ENCODE assay signal across 8 mouse cellular contexts in genomic region chrX:142965236-142966007, GRCm38 (mm10). TPM values are rescaled to one million over a fixed set of nuclear protein-coding genes. Genes with fewer than 3 reads are reported as not detected.
A peak's percentile ranks its signal among the peaks of the same experiment; 100 is the strongest.
DNase-seq lines count a peak whose midpoint lies in the region; ATAC-seq and TF ChIP-seq lines count a peak whose summit lies in the region.

No protein-coding gene starts in this region.

- peak overlapping the region; percentile 94 for H3K9ac ChIP-seq in CH12.LX (ENCODE audit: insufficient read depth, low read depth)
- peak overlapping the region; percentile 66 for H3K9ac ChIP-seq in embryonic facial prominence, embryonic 12.5 days
- peak overlapping the region; percentile 72 for H3K9ac ChIP-seq in hindbrain, embryonic 12.5 days
- H3K9ac ChIP-seq in liver, adult 2 months (ENCODE audit: low read depth, low read length) = peak overlapping the region; percentile 98
- H3K9ac ChIP-seq in neural tube, embryonic 11.5 days (ENCODE audit: low read length) = peak overlapping the region; percentile 79

- no peaks in the 10 kb centered on the region for H3K9me3 ChIP-seq in CH12.LX (replicated peaks; ENCODE audit: low read length)
- H3K9me3 ChIP-seq in embryonic facial prominence, embryonic 12.5 days = no peaks in the 10 kb centered on the region
- no peaks in the 10 kb centered on the region for H3K9me3 ChIP-seq in hindbrain, embryonic 12.5 days (replicated peaks)
- H3K9me3 ChIP-seq in neural tube, embryonic 11.5 days (ENCODE audit: control insufficient read depth, low read length) = no peaks in the 10 kb centered on the region

- H3K4me3 ChIP-seq in CH12.LX (replicated peaks in 1 of 3; ENCODE audit: low read depth in 2 of 3, low read length in 2 of 3, poor library complexity in 1 of 3) = peak overlapping the region; percentile 65 to 80 (median 72)
- H3K4me3 ChIP-seq in embryonic facial prominence, embryonic 12.5 days = peak overlapping the region; percentile 67
- H3K4me3 ChIP-seq in hindbrain, embryonic 12.5 days = peak overlapping the region; percentile 63
- H3K4me3 ChIP-seq in liver, adult 2 months (ENCODE audit: insufficient read depth, low read depth, low read length) = peak overlapping the region; percentile 65
- H3K4me3 ChIP-seq in neural tube, embryonic 11.5 days (ENCODE audit: low read depth, low read length) = peak overlapping the region; percentile 63

- H3K27ac ChIP-seq in CH12.LX (ENCODE audit: insufficient read depth, low read depth) = no peak overlapping the region
- H3K27ac ChIP-seq in embryonic facial prominence, embryonic 12.5 days = no peak overlapping the region
- H3K27ac ChIP-seq in hindbrain, embryonic 12.5 days = no peak overlapping the region
- no peak overlapping the region for H3K27ac ChIP-seq in liver, adult 2 months (replicated peaks; ENCODE audit: insufficient read depth, low read depth, low read length)
- H3K27ac ChIP-seq in neural tube, embryonic 11.5 days (ENCODE audit: low read depth, low read length) = no peak overlapping the region

- no peaks in the 10 kb centered on the region for H3K27me3 ChIP-seq in CH12.LX (replicated peaks)
- H3K27me3 ChIP-seq in embryonic facial prominence, embryonic 12.5 days = peaks cover 13% of the 10 kb centered on the region; the same call in 1 of the 2 replicates
- H3K27me3 ChIP-seq in hindbrain, embryonic 12.5 days = peaks cover 9% of the 10 kb centered on the region
- H3K27me3 ChIP-seq in liver, adult 2 months (ENCODE audit: control insufficient read depth, insufficient read depth, low read length) = no peaks in the 10 kb centered on the region
- 0 out of 2 replicates have a peak, but pooled peaks cover 2% of the 10 kb centered on the region for H3K27me3 ChIP-seq in neural tube, embryonic 11.5 days (ENCODE audit: control insufficient read depth, insufficient read depth, low read length)

- in situ Hi-C loops in CH12.LX (cut with MboI; ENCODE audit: low pct_ligation_motif_present, low pct_unique_long_range_greater_than_20kb, low sequenced_read_pairs) = no loop called here

- no peak for TF ChIP-seq EP300 in CH12.LX (IDR thresholded peaks at IDR 0.05; ENCODE audit: low read length)

- TF ChIP-seq CTCF in CH12.LX (conservative IDR thresholded peaks at IDR 0.05 in 1 of 2, IDR thresholded peaks at IDR 0.05 in 1 of 2; ENCODE audit: low read depth in 2 of 2, low read length in 2 of 2) = no peak
- TF ChIP-seq CTCF in liver, adult 2 months (IDR thresholded peaks at IDR 0.05; ENCODE audit: low read depth, low read length) = no peak

- H3K4me1 ChIP-seq in CH12.LX (ENCODE audit: control insufficient read depth in 1 of 2, insufficient read depth in 2 of 2) = no peaks in the 10 kb centered on the region
- H3K4me1 ChIP-seq in embryonic facial prominence, embryonic 12.5 days = no peaks in the 10 kb centered on the region
- H3K4me1 ChIP-seq in hindbrain, embryonic 12.5 days = no peaks in the 10 kb centered on the region
- no peaks in the 10 kb centered on the region for H3K4me1 ChIP-seq in liver, adult 2 months (ENCODE audit: control insufficient read depth, insufficient read depth, low read length)
- H3K4me1 ChIP-seq in neural tube, embryonic 11.5 days (ENCODE audit: control insufficient read depth, insufficient read depth, low read length) = no peaks in the 10 kb centered on the region

- peaks cover 0 to 2% of the 10 kb centered on the region in 2 experiments for H3K36me3 ChIP-seq in CH12.LX (replicated peaks in 1 of 2; ENCODE audit: control insufficient read depth in 1 of 2, insufficient read depth in 1 of 2, low read length in 1 of 2)
- H3K36me3 ChIP-seq in embryonic facial prominence, embryonic 12.5 days = no peaks in the 10 kb centered on the region
- H3K36me3 ChIP-seq in hindbrain, embryonic 12.5 days = no peaks in the 10 kb centered on the region
- no peaks in the 10 kb centered on the region for H3K36me3 ChIP-seq in liver, adult 2 months (ENCODE audit: control insufficient read depth, insufficient read depth, low read length)
- H3K36me3 ChIP-seq in neural tube, embryonic 11.5 days (ENCODE audit: control insufficient read depth, insufficient read depth, low read length) = no peaks in the 10 kb centered on the region

- no peak for ATAC-seq in cerebellum, adult (ENCODE audit: insufficient number of reproducible peaks, low FRiP score, low TSS enrichment)
- ATAC-seq in embryonic facial prominence, embryonic 12.5 days (ENCODE audit: insufficient number of reproducible peaks, insufficient read depth, low FRiP score, low TSS enrichment) = no peak
- ATAC-seq in hindbrain, embryonic 12.5 days (ENCODE audit: low FRiP score) = peak; percentile 58
- no peak; the same call in 1 of the 2 replicates for ATAC-seq in neural tube, embryonic 11.5 days (ENCODE audit: insufficient read depth, low FRiP score, low TSS enrichment)
- no peak; the same call in 1 of the 2 replicates for ATAC-seq in erythroid progenitor cell, adult 5-6 weeks (replicated peaks; ENCODE audit: low FRiP score, poor library complexity, severe bottlenecking)

- DNase-seq in cerebellum, adult 8-10 months = peak; percentile 16
- DNase-seq in CH12.LX (ENCODE audit: extremely low read depth) = no peak
- DNase-seq in liver, adult 2 months (ENCODE audit: extremely low read depth, low read depth, low spot score) = no peak
- peak; percentile 13 for DNase-seq in neural tube, embryonic 11.5 days (ENCODE audit: low spot score)

- TF ChIP-seq RAD21 in CH12.LX (IDR thresholded peaks at IDR 0.05; ENCODE audit: low read depth, low read length) = no peak

- 22% methylated on average over 23 of the region's 23 CpGs for WGBS in embryonic facial prominence, embryonic 12.5 days
- WGBS in hindbrain, embryonic 12.5 days = 27% methylated on average over 23 of the region's 23 CpGs
- 12% methylated on average over 21 of the region's 23 CpGs for WGBS in liver, adult 2 months
- WGBS in neural tube, embryonic 11.5 days = 27% methylated on average over 23 of the region's 23 CpGs

- no peak for TF ChIP-seq POLR2A in CH12.LX (IDR thresholded peaks at IDR 0.05; ENCODE audit: low read depth, low read length)
- TF ChIP-seq POLR2A in liver, adult 2 months (IDR thresholded peaks at IDR 0.05; ENCODE audit: extremely low read depth, insufficient read depth, low read length) = no peak

- H3K79me2 ChIP-seq in CH12.LX (replicated peaks; ENCODE audit: control insufficient read depth, extremely low read depth, insufficient read depth, poor library complexity, severe bottlenecking) = peaks cover 1% of the 10 kb centered on the region; the same call in 1 of the 2 replicates
- no peaks in the 10 kb centered on the region; the same call in 1 of the 2 replicates for H3K79me2 ChIP-seq in liver, adult 2 months (ENCODE audit: control insufficient read depth, insufficient read depth, low read length)

- peak overlapping the region; percentile 59; the same call in 1 of the 2 replicates for H3K4me2 ChIP-seq in CH12.LX (ENCODE audit: insufficient read depth, low read depth, poor library complexity, severe bottlenecking)
- peak overlapping the region; percentile 54 for H3K4me2 ChIP-seq in embryonic facial prominence, embryonic 12.5 days (replicated peaks)
- H3K4me2 ChIP-seq in hindbrain, embryonic 12.5 days (replicated peaks) = peak overlapping the region; percentile 61
- peak overlapping the region; percentile 49 for H3K4me2 ChIP-seq in neural tube, embryonic 11.5 days (ENCODE audit: low read depth)

- dilution Hi-C loops in CH12.LX (cut with MboI; ENCODE audit: extremely low pct_ligation_motif_present, extremely low pct_unique_long_range_greater_than_20kb, low sequenced_read_pairs) = no loop called here

TF ChIP-seq in CH12.LX, 34 proteins besides CTCF, POLR2A, EP300 and RAD21:
- TF ChIP-seq ZMIZ1 (IDR thresholded peaks at IDR 0.05; ENCODE audit: low read depth, low read length) (no peak), ETS1 (conservative IDR thresholded peaks at IDR 0.05; ENCODE audit: low read depth, low read length) (no peak), MXI1 (IDR thresholded peaks at IDR 0.05; ENCODE audit: low read depth, low read length) (0 out of 2 replicates have a peak, but pooled peaks have one; percentile 30), ZKSCAN1 (IDR thresholded peaks at IDR 0.05; ENCODE audit: borderline replicate concordance, low read depth, low read length) (no peak), KAT2A (IDR thresholded peaks at IDR 0.05; ENCODE audit: insufficient replicate concordance, low read length) (no peak), IRF4 (IDR thresholded peaks at IDR 0.05; ENCODE audit: low read depth, low read length) (no peak), GABPA (IDR thresholded peaks at IDR 0.05; ENCODE audit: insufficient replicate concordance, low read depth, low read length) (no peak), PAX5 (IDR thresholded peaks at IDR 0.05; ENCODE audit: low read length) (no peak), SIN3A (IDR thresholded peaks at IDR 0.05; ENCODE audit: low read length) (peak; percentile 31; the same call in 1 of the 2 replicates)

RNA-seq across cellular contexts. Expression of gene Ammecr1, which starts 1.1 kb away (rescaled TPM):
- 3.1 and 3.7 TPM in 2 replicates for total RNA-seq in CH12.LX (2012; rRNA removed)
- 5.2 and 5.4 TPM in 2 replicates for total RNA-seq in CH12.LX (2014; rRNA removed)
- 6.6 and 7.1 TPM in 2 replicates for polyA plus RNA-seq in CH12.LX (2012; ENCODE audit: insufficient read length, low read depth)
- polyA plus RNA-seq in embryonic facial prominence, embryonic 12.5 days (2016; fragmentation: Nextera tagmentation; extraction: Ambion mirVana) = 14.9 and 15.1 TPM in 2 replicates
- 9.6 and 11.4 TPM in 2 replicates for polyA plus RNA-seq in hindbrain, embryonic 12.5 days (2016; fragmentation: Nextera tagmentation; extraction: Ambion mirVana)
- total RNA-seq in liver, adult 2 months (2014; rRNA removed) = 0.83 and 1.3 TPM in 2 replicates
- polyA plus RNA-seq in liver, adult 2 months (2012; rRNA removed) = 0.20 and 0.39 TPM in 2 replicates
- polyA plus RNA-seq in neural tube, embryonic 11.5 days (2014; fragmentation: Nextera tagmentation; extraction: Ambion mirVana) = 12.0 and 13.0 TPM in 2 replicates
- 39.6 and 79.6 TPM in 2 replicates for total RNA-seq in erythroid progenitor cell, adult 5-6 weeks (2015; ENCODE audit: low replicate concordance)
- total RNA-seq in erythroid progenitor cell, adult 5-6 weeks (2017; ENCODE audit: low replicate concordance) = 36.4 and 37.0 TPM in 2 replicates

Comparison
In these comparisons a context has a peak if more than half of its experiments do, and no peak if none do; other contexts are left out.
1. DNase-seq: peak in cerebellum, adult 8-10 months (single experiment) and neural tube, embryonic 11.5 days (single experiment); none in CH12.LX (single experiment) and liver, adult 2 months (single experiment).
2. Peak in every context shown above with its lines, with median percentiles within 50 percentile points of each other: H3K4me2 ChIP-seq, H3K4me3 ChIP-seq and H3K9ac ChIP-seq.